Mouse (Mus musculus) C2C12 (cell line): ENCODE measurements around the gene Sec14l5. TPM values are rescaled to one million over a fixed set of nuclear protein-coding genes. Genes with fewer than 3 reads are reported as not detected.
"Not testable (repeated sequence)": the region's sequence is repeated elsewhere in the genome, so short reads cannot be mapped to it uniquely, and the experiment has no call there.

ENCODE experiments used
- H3K27me3 ChIP-seq: one replicate; pipeline ENCODE4 v1.6.1; 2011; ENCODE audit not compliant: control insufficient read depth, insufficient read depth, insufficient read length
- H3K36me3 ChIP-seq: one replicate; pipeline ENCODE4 v1.6.1; 2011; ENCODE audit not compliant: control insufficient read depth, insufficient read depth
- H3K4me3 ChIP-seq: one replicate; pipeline ENCODE4 v1.5.1; 2011; ENCODE audit warnings: mild to moderate bottlenecking, control low read depth; ENCODE audit not compliant: poor library complexity, insufficient read depth, severe bottlenecking
- H3K79me2 ChIP-seq: one replicate; pipeline ENCODE4 v1.6.1; 2011; ENCODE audit not compliant: control insufficient read depth, insufficient read depth
- H3K79me3 ChIP-seq: one replicate; pipeline ENCODE4 v1.6.1; 2011; ENCODE audit warnings: low read depth, control low read depth
- H3ac ChIP-seq: one replicate; pipeline ENCODE3; 2011; ENCODE audit warnings: low read depth; ENCODE audit not compliant: control insufficient read depth, insufficient read length
- CEBPB ChIP-seq: IDR thresholded peaks from one replicate; pipeline ENCODE4 v1.6.1; 2011; ENCODE audit warnings: low read depth, mild to moderate bottlenecking, control low read depth, moderate library complexity
- CTCF ChIP-seq: IDR thresholded peaks from one replicate; pipeline ENCODE4 v1.5.1; 2011; ENCODE audit not compliant: control insufficient read depth, insufficient read depth, insufficient read length
- FOSL1 ChIP-seq: IDR thresholded peaks from one replicate; pipeline ENCODE4 v1.8.0; 2011; ENCODE audit warnings: mild to moderate bottlenecking, low read length; ENCODE audit not compliant: poor library complexity, insufficient read depth, severe bottlenecking
- MAX ChIP-seq: IDR thresholded peaks from one replicate; pipeline ENCODE4 v1.6.1; 2011; ENCODE audit warnings: mild to moderate bottlenecking, control low read depth
- MYOD1 ChIP-seq: IDR thresholded peaks from one replicate; pipeline ENCODE4 v1.6.1; 2011; ENCODE audit warnings: low read depth; ENCODE audit not compliant: control insufficient read depth, insufficient read length
- MYOG ChIP-seq: IDR thresholded peaks from one replicate; pipeline ENCODE4 v1.6.1; 2011; ENCODE audit not compliant: control insufficient read depth, insufficient read length; ENCODE audit errors: extremely low read depth
- USF1 ChIP-seq: IDR thresholded peaks from one replicate; pipeline ENCODE4 v1.6.1; 2011; ENCODE audit warnings: low read depth, mild to moderate bottlenecking, control low read depth, moderate library complexity
- polyA plus RNA-seq: library from polyadenylated mRNA; unstranded; fragments of >200 nt; fragmentation: generic; extraction: Trizol; gene quantifications from one replicate; pipeline ENCODE4 v1.2.1, GENCODE M21; 2012; ENCODE audit warnings: missing spikeins

Gene Sec14l5
- polyA plus RNA-seq, 1 experiment, result 0.01 TPM

- Histone ChIP-seq H3K79me2 (no peaks in the 10 kb centered on the region), H3K27me3 (peaks cover 8% of the 10 kb centered on the region), H3K4me3 (no peak overlapping the region), H3K36me3 (no peaks in the 10 kb centered on the region), H3ac (no peak overlapping the region), H3K79me3 (no peaks in the 10 kb centered on the region)
- TF ChIP-seq CTCF (no peak), FOSL1 (no peak), MYOG (no peak), USF1 (no peak), CEBPB (no peak), MAX (no peak), MYOD1 (no peak)
Measured at GRCm38 (mm10) chr16:5214126-5214525, 67.2 kb downstream of the Sec14l5 start.

- H3K4me3 ChIP-seq, result no peak overlapping the region
- no peaks in the 10 kb centered on the region for H3K79me2 ChIP-seq
- H3ac ChIP-seq, result peak overlapping the region; percentile 19
- TF ChIP-seq CTCF, result no peak
- no peak for TF ChIP-seq MYOD1
- no peak for TF ChIP-seq MAX
- no peak for TF ChIP-seq MYOG
- TF ChIP-seq FOSL1, result no peak
- no peak for TF ChIP-seq USF1
- TF ChIP-seq CEBPB, result no peak
- peaks cover 6% of the 10 kb centered on the region for H3K27me3 ChIP-seq
- no peaks in the 10 kb centered on the region for H3K36me3 ChIP-seq
- H3K79me3 ChIP-seq, result no peaks in the 10 kb centered on the region
Measured at GRCm38 (mm10) chr16:5216686-5217085, 69.8 kb downstream of the Sec14l5 start.

GRCm38 (mm10) chr16:5217341-5218133 lies 70.6 kb downstream of the Sec14l5 start:
- no peak for TF ChIP-seq MAX
- no peak for TF ChIP-seq MYOG
- TF ChIP-seq CTCF, result no peak
- TF ChIP-seq FOSL1, result no peak
- TF ChIP-seq MYOD1, result no peak
- TF ChIP-seq USF1, result no peak
- no peak for TF ChIP-seq CEBPB
- Histone ChIP-seq H3ac (no peak overlapping the region), H3K36me3 (no peaks in the 10 kb centered on the region), H3K79me2 (no peaks in the 10 kb centered on the region), H3K79me3 (no peaks in the 10 kb centered on the region), H3K4me3 (no peak overlapping the region), H3K27me3 (peaks cover 3% of the 10 kb centered on the region)

GRCm38 (mm10) chr16:5221403-5221802 lies 74.5 kb downstream of the Sec14l5 start:
- Histone ChIP-seq H3K4me3 (no peak overlapping the region), H3K27me3 (peaks cover 3% of the 10 kb centered on the region), H3K36me3 (no peaks in the 10 kb centered on the region), H3ac (no peak overlapping the region), H3K79me3 (no peaks in the 10 kb centered on the region), H3K79me2 (no peaks in the 10 kb centered on the region)
- no peak for TF ChIP-seq USF1

GRCm38 (mm10) chr16:5222140-5222539 lies 75.2 kb downstream of the Sec14l5 start, which contains the start of gene AU021092:
Gene AU021092, minus strand, starts transcription at chr16:5222299.
- TF ChIP-seq MYOG (no peak), CTCF (no peak), MYOD1 (no peak), FOSL1 (no peak), MAX (no peak), USF1 (no peak), CEBPB (no peak)
- H3K4me3 ChIP-seq, result no peak within 1 kb of the TSS
- no peak within 1 kb of the TSS for H3ac ChIP-seq
- H3K27me3 ChIP-seq, result peaks cover 3% of the 10 kb centered on the region
- H3K36me3 ChIP-seq, result no peaks in the 10 kb centered on the region
- H3K79me3 ChIP-seq, result no peaks in the 10 kb centered on the region
- H3K79me2 ChIP-seq, result no peaks in the 10 kb centered on the region

- H3K79me2 ChIP-seq, H3K4me3 ChIP-seq, H3K79me3 ChIP-seq, H3K36me3 ChIP-seq, H3ac ChIP-seq, H3K27me3 ChIP-seq: not testable (repeated sequence)
Measured at GRCm38 (mm10) chr16:5226534-5226933, 79.6 kb downstream of the Sec14l5 start.

GRCm38 (mm10) chr16:5227501-5227900 lies 80.6 kb downstream of the Sec14l5 start:
- not testable (repeated sequence) for H3ac ChIP-seq, H3K79me3 ChIP-seq, H3K4me3 ChIP-seq, H3K27me3 ChIP-seq, H3K36me3 ChIP-seq, H3K79me2 ChIP-seq

- not testable (repeated sequence) for H3K4me3 ChIP-seq, H3ac ChIP-seq
Measured at GRCm38 (mm10) chr16:5228103-5228502, 81.2 kb downstream of the Sec14l5 start.

More at GRCm38 (mm10) chr16:5228103-5228502, 81.2 kb downstream of the Sec14l5 start:
- H3K27me3 ChIP-seq, H3K79me2 ChIP-seq, H3K36me3 ChIP-seq, H3K79me3 ChIP-seq: not testable (repeated sequence)
